Mouse (Mus musculus) embryonic facial prominence, embryonic 11.5 days (tissue): ENCODE measurements around the gene Rnf167. TPM values are rescaled to one million over a fixed set of nuclear protein-coding genes. Genes with fewer than 3 reads are reported as not detected.

ENCODE experiments used
- ATAC-seq: fragments of 200-750 bp; cut with Nextera tagmentation; replicated peaks from 2 replicates; pipeline ENCODE4 v1.8.0; 2017; ENCODE audit warnings: low read depth; ENCODE audit not compliant: insufficient number of reproducible peaks, low FRiP score, low TSS enrichment
- DNase-seq: peaks from one replicate; pipeline ENCODE4 v3.0.0-alpha.2; 2015; ENCODE audit warnings: low spot score
- H3K27ac ChIP-seq: fragments of 300-500 bp; sonication (generic); replicated peaks from 2 replicates; pipeline ENCODE4 v1.5.1; 2014; ENCODE audit warnings: mild to moderate bottlenecking, low read depth, low read length, control low read depth
- H3K27me3 ChIP-seq: fragments of 300-500 bp; sonication (generic); 2 replicates; pipeline ENCODE4 v1.6.1; 2014; ENCODE audit warnings: mild to moderate bottlenecking, low read length, moderate library complexity, mixed read lengths; ENCODE audit not compliant: control insufficient read depth, insufficient read depth
- H3K36me3 ChIP-seq: fragments of 300-500 bp; sonication (generic); replicated peaks from 2 replicates; pipeline ENCODE4 v1.6.1; 2014; ENCODE audit warnings: low read depth, mild to moderate bottlenecking, low read length, moderate library complexity, mixed read lengths; ENCODE audit not compliant: control insufficient read depth, insufficient read depth
- H3K4me1 ChIP-seq: fragments of 300-500 bp; sonication (generic); 2 replicates; pipeline ENCODE4 v1.6.1; 2014; ENCODE audit warnings: low read length, mixed read lengths; ENCODE audit not compliant: control insufficient read depth, insufficient read depth
- H3K4me2 ChIP-seq: fragments of 300-500 bp; sonication (generic); 2 replicates; pipeline ENCODE4 v1.6.1; 2014; ENCODE audit warnings: low read depth, mild to moderate bottlenecking, control low read depth, low read length, moderate library complexity
- H3K4me3 ChIP-seq: fragments of 300-500 bp; sonication (generic); 2 replicates; pipeline ENCODE4 v1.5.1; 2014; ENCODE audit warnings: low read depth, low read length, control low read depth
- H3K9ac ChIP-seq: fragments of 300-500 bp; sonication (generic); replicated peaks from 2 replicates; pipeline ENCODE4 v1.6.1; 2014; ENCODE audit warnings: mild to moderate bottlenecking, control low read depth, low read length
- H3K9me3 ChIP-seq: fragments of 300-500 bp; sonication (generic); replicated peaks from 2 replicates; pipeline ENCODE4 v1.6.1; 2016; ENCODE audit warnings: mild to moderate bottlenecking, low read length, inconsistent platforms, mixed read lengths; ENCODE audit not compliant: control insufficient read depth
- WGBS: fragments of 180-500 bp; shearing (Covaris S2); extraction: QIAGEN DNeasy Blood & Tissue Kit; methylation state at CpG from one replicate; pipeline ENCODE4 v1.1.7; 2014; 5-methylcytosine and 5-hydroxymethylcytosine counted together
- polyA plus RNA-seq: library from polyadenylated mRNA; unstranded; fragments of >200 nt; fragmentation: Nextera tagmentation; extraction: Ambion mirVana; gene quantifications from 2 replicates; pipeline ENCODE4 v1.2.1, GENCODE M21; 2014

Rnf167 gene
- polyA plus RNA-seq, 1 experiment from 2014 or later, result 81.9 TPM

DNA sequence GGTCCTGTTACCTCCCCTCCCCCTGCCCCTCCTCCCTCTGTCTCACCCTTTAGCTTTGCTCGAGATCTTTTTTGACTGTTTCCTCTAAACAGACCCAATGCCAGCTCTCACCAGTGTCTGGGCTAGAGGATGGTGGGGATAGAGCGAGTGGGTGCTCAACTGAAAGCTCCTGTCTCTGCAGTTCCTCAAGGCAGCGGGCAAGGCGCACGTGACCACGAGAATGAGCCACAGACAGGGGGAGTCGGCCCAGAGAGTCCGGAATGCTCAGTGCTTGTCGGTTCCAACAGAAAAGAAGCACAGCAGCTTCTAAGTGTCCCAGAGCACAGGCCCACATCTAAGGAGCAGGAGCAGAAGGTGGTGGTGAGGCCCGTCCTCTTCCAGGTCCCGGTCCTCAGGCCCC lies 27.5 kb downstream of the Rnf167 start:
- no peak for ATAC-seq
- Histone ChIP-seq H3K4me3 (no peak overlapping the region), H3K4me2 (no peak overlapping the region), H3K27ac (no peak overlapping the region), H3K9ac (no peak overlapping the region), H3K4me1 (no peaks in the 10 kb centered on the region), H3K36me3 (no peaks in the 10 kb centered on the region; the same call in 1 of the 2 replicates), H3K27me3 (no peaks in the 10 kb centered on the region), H3K9me3 (no peaks in the 10 kb centered on the region)
- 68% methylated on average over 11 of the region's 11 CpGs for WGBS
- no peak for DNase-seq

DNA sequence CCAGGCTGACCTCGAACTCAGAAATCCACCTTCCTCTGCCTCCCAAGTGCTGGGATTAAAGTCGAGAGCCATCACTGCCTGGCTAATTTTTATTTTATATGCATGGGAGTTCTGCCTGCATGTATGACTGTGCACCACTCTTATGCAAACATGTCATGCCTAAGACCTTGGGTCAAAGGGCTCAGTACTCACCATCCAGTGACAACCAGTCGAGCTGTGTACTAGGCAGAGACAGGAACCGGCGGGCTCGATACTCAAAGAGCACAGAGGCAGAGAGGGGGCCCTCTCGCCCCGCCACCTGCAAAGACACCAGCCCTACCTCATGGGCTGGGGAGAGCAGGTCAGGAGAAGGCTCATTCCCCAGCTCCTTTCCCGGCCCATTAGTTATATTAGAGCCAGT lies 31.1 kb downstream of the Rnf167 start:
- ATAC-seq, result no peak
- no peaks in the 10 kb centered on the region; the same call in 1 of the 2 replicates for H3K36me3 ChIP-seq
- 74% methylated on average over 9 of the region's 9 CpGs for WGBS
- no peaks in the 10 kb centered on the region for H3K9me3 ChIP-seq
- H3K4me2 ChIP-seq, result no peak overlapping the region
- H3K4me1 ChIP-seq, result no peaks in the 10 kb centered on the region
- no peak overlapping the region for H3K27ac ChIP-seq
- no peak for DNase-seq
- H3K4me3 ChIP-seq, result no peak overlapping the region
- H3K27me3 ChIP-seq, result no peaks in the 10 kb centered on the region
- H3K9ac ChIP-seq, result no peak overlapping the region

DNA sequence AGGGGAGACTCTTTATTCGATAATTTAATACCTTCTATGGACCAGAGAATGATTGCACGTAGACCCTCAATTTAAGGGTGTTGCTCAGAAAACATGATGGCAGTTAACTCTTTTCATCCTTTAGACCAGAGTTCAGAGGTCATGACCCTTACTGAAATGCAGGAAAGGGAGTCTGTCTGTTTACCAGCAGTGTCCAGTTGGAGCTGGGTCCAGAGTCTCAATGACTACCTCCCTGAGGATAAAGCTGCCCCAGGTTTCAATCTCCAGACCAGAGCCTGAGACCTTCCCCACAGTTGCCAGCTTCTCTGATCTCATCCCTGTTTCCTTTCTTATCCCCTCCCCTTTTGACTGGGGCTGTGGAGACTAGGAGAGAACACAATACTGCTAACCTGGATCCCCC lies 31.5 kb downstream of the Rnf167 start:
- Histone ChIP-seq H3K27ac (no peak overlapping the region), H3K27me3 (no peaks in the 10 kb centered on the region), H3K9ac (no peak overlapping the region), H3K36me3 (no peaks in the 10 kb centered on the region; the same call in 1 of the 2 replicates), H3K4me1 (no peaks in the 10 kb centered on the region), H3K9me3 (no peaks in the 10 kb centered on the region), H3K4me2 (no peak overlapping the region), H3K4me3 (no peak overlapping the region)
- DNase-seq (no peak), ATAC-seq (no peak)
- WGBS, result 49% methylated on average over 2 of the region's 2 CpGs

DNA sequence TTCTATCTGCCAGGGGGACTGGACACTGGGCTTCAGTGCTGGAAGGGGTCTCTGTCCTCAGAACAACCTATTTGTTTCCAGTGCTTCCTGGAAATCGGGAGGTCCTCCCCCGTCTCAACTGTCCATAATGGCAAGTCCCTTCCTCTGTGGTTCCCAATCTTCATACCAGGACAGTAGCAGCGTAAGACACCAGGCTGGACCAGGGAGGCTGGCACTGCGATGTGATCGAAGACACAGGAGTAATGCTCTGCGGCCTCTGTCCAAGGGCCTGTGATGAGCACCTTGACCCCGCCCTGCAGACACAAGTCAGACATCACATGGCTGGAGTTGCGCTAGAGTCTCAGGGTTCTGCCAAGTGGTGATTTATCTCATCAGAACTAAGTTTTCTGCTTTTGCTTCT lies 32.3 kb downstream of the Rnf167 start:
- no peak for DNase-seq
- Histone ChIP-seq H3K27ac (no peak overlapping the region), H3K4me3 (no peak overlapping the region), H3K27me3 (no peaks in the 10 kb centered on the region), H3K36me3 (no peaks in the 10 kb centered on the region; the same call in 1 of the 2 replicates), H3K4me1 (no peaks in the 10 kb centered on the region), H3K9ac (no peak overlapping the region), H3K9me3 (no peaks in the 10 kb centered on the region), H3K4me2 (no peak overlapping the region)
- 94% methylated on average over 8 of the region's 8 CpGs for WGBS
- no peak for ATAC-seq

DNA sequence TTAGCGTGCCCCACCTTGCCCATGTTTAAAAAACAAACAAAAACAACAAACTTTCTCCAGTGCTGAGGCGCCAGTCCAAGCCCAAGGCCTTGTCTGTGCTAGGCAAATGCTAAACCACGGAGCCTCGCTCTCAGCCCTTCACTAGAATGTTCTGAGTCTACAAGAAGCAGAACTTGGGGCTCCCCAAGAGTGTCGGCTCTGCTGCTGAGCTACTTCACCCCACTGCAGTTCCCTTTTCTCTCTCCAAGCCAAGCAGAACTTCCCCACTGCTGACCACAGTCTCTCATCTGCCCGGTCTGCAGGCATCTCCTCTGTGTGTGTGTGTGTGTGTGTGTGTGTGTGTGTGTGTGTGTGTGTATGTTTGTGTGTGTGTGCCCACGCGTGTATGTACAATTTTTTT lies 32.9 kb downstream of the Rnf167 start:
- Histone ChIP-seq H3K27ac (no peak overlapping the region), H3K4me1 (no peaks in the 10 kb centered on the region), H3K4me3 (no peak overlapping the region), H3K27me3 (no peaks in the 10 kb centered on the region), H3K4me2 (no peak overlapping the region), H3K9me3 (no peaks in the 10 kb centered on the region), H3K36me3 (no peaks in the 10 kb centered on the region; the same call in 1 of the 2 replicates), H3K9ac (no peak overlapping the region)
- WGBS, result 90% methylated on average over 8 of the region's 8 CpGs
- DNase-seq, result no peak
- ATAC-seq, result no peak

DNA sequence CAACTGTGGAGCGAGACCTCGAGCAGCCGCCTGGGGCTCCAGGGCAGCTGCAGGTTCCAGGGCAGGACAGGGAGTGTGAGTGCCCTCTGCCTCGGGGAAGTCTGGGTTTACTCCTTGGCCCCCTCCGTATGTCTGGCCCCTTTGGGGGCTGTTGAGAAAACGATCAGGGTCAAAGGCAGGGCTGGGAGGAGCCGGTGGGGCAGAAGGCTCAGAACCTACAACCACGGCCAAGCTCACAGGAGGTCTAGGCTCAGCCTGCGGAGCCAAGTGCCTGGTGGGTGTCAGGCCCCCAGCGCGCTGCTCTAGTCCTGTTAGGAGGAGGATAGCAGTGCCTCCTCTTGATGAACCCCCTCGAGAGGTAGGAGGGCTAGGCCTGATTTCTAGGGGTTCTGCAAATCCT lies 34.1 kb downstream of the Rnf167 start:
- H3K4me1 ChIP-seq, result no peaks in the 10 kb centered on the region
- H3K9me3 ChIP-seq, result no peaks in the 10 kb centered on the region
- ATAC-seq (0 out of 2 replicates have a peak, but pooled peaks have one; percentile 42), DNase-seq (no peak)
- H3K27ac ChIP-seq, result no peak overlapping the region
- no peak overlapping the region for H3K4me2 ChIP-seq
- no peaks in the 10 kb centered on the region for H3K27me3 ChIP-seq
- 56% methylated on average over 12 of the region's 12 CpGs for WGBS
- no peaks in the 10 kb centered on the region; the same call in 1 of the 2 replicates for H3K36me3 ChIP-seq
- no peak overlapping the region for H3K9ac ChIP-seq
- H3K4me3 ChIP-seq, result no peak overlapping the region

DNA sequence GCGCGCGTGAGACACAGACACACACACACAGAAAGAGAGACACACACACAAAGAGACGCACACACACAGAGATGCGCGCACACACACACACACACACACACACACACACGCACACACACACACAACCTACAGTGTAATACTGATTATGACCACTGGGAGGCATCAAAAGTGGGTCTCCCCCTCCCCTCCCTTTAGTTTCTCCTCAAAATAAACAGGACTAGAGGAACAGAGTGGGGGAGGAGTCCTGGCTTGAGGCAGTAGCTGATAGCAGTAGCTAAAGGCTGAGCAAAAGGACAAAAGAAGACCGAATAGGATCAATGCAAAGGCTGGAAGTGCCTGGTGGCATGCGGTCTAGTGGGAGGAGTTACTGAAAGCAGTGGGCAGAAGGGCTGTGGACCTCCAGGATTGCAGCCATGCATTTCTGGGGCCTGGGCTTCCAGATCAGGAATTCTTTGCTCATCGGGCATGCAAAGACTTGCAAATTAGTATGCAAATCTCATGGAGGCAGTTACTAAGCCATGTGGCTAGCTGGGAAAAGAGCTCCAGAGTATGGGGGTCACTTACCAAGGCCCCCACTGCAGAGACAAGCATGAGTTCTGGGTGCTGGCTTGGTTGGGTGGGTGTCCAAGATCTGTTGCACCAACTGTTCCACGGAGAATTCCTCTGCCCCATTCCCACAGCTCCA lies 35.0 kb downstream of the Rnf167 start:
- H3K27me3 ChIP-seq, result no peaks in the 10 kb centered on the region
- ATAC-seq, result no peak
- peak; percentile 84 for DNase-seq
- H3K4me1 ChIP-seq, result peaks cover 2% of the 10 kb centered on the region; the same call in 1 of the 2 replicates
- H3K9me3 ChIP-seq, result no peaks in the 10 kb centered on the region
- H3K4me3 ChIP-seq, result no peak overlapping the region
- H3K36me3 ChIP-seq, result no peaks in the 10 kb centered on the region
- H3K4me2 ChIP-seq, result no peak overlapping the region
- H3K9ac ChIP-seq, result no peak overlapping the region
- 14% methylated on average over 11 of the region's 11 CpGs for WGBS
- H3K27ac ChIP-seq, result no peak overlapping the region

DNA sequence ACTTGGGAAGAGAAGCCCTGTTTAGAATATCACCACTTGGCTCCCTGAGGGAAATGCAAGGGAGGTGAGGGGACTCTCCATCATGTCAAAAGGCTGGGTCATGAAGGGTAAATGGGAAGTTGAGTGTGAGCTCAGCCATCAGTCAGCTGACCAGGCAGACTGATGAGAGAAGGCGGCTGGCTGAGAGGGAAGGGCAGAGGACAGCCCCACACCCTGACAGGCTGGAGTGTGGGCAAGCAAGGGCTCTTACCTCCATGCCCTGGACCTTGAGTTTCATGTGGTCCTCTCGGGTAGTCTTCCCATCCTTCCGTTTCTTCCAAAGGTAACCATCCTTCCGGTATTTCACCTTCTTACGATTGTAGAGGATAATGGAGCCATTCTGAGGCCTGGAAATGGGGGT lies 36.6 kb downstream of the Rnf167 start:
- ATAC-seq (no peak), DNase-seq (no peak)
- Histone ChIP-seq H3K4me1 (peaks cover 4% of the 10 kb centered on the region; the same call in 1 of the 2 replicates), H3K9me3 (no peaks in the 10 kb centered on the region), H3K9ac (no peak overlapping the region), H3K27me3 (no peaks in the 10 kb centered on the region), H3K27ac (no peak overlapping the region), H3K4me3 (no peak overlapping the region), H3K4me2 (no peak overlapping the region), H3K36me3 (no peaks in the 10 kb centered on the region)
- WGBS, result 85% methylated on average over 5 of the region's 5 CpGs
